8 mouse cellular contexts compared by ENCODE assay signal in genomic region chr17:85800357-85801078, GRCm38 (mm10).
DNase-seq lines count a peak whose midpoint lies in the region; ATAC-seq and TF ChIP-seq lines count a peak whose summit lies in the region.

No protein-coding gene starts in this region.

- peaks cover 13% of the 10 kb centered on the region for H3K4me1 ChIP-seq in kidney, embryonic 16.5 days (ENCODE audit: insufficient read depth, low read length)
- peaks cover 16% of the 10 kb centered on the region for H3K4me1 ChIP-seq in embryonic facial prominence, embryonic 14.5 days (ENCODE audit: control insufficient read depth, insufficient read depth, low read length)
- H3K4me1 ChIP-seq in intestine, embryonic 14.5 days (replicated peaks; ENCODE audit: control insufficient read depth, insufficient read depth, low read length): peaks cover 9% of the 10 kb centered on the region; the same call in 1 of the 2 replicates
- peaks cover 7% of the 10 kb centered on the region; the same call in 1 of the 2 replicates for H3K4me1 ChIP-seq in midbrain, postnatal 0 days (ENCODE audit: insufficient read depth, low read length)

- peak overlapping the region; percentile 54 for H3K4me3 ChIP-seq in kidney, embryonic 16.5 days (ENCODE audit: low read length)
- H3K4me3 ChIP-seq in embryonic facial prominence, embryonic 14.5 days (ENCODE audit: low read depth, low read length): peak overlapping the region; percentile 53
- peak overlapping the region; percentile 34 for H3K4me3 ChIP-seq in intestine, embryonic 14.5 days (ENCODE audit: low read depth, low read length)
- H3K4me3 ChIP-seq in midbrain, postnatal 0 days (ENCODE audit: low read depth, low read length): peak overlapping the region; percentile 36

- WGBS in kidney, embryonic 16.5 days: 2% methylated on average over 44 of the region's 44 CpGs
- WGBS in embryonic facial prominence, embryonic 14.5 days: 10% methylated on average over 33 of the region's 44 CpGs
- WGBS in intestine, embryonic 14.5 days: 3% methylated on average over 43 of the region's 44 CpGs
- 9% methylated on average over 44 of the region's 44 CpGs for WGBS in midbrain, postnatal 0 days

- ATAC-seq in kidney, embryonic 16.5 days (ENCODE audit: low FRiP score, low TSS enrichment): peak; percentile 80
- ATAC-seq in embryonic facial prominence, embryonic 14.5 days (ENCODE audit: low read depth): peak; percentile 42
- ATAC-seq in intestine, embryonic 14.5 days (replicated peaks; ENCODE audit: low FRiP score, low TSS enrichment, low read depth): peak; percentile 53; the same call in 1 of the 2 replicates
- ATAC-seq in midbrain, postnatal 0 days (ENCODE audit: low FRiP score): no peak

- H3K4me2 ChIP-seq in kidney, embryonic 16.5 days (replicated peaks; ENCODE audit: low read depth, low read length): peak overlapping the region; percentile 87
- H3K4me2 ChIP-seq in embryonic facial prominence, embryonic 14.5 days (ENCODE audit: low read depth, low read length): peak overlapping the region; percentile 96
- H3K4me2 ChIP-seq in intestine, embryonic 14.5 days (ENCODE audit: low read length): peak overlapping the region; percentile 72
- H3K4me2 ChIP-seq in midbrain, postnatal 0 days (ENCODE audit: low read depth, low read length, poor library complexity, severe bottlenecking): peak overlapping the region; percentile 65

- H3K9ac ChIP-seq in kidney, embryonic 16.5 days (replicated peaks; ENCODE audit: low read length): peak overlapping the region; percentile 59
- peak overlapping the region; percentile 80 for H3K9ac ChIP-seq in embryonic facial prominence, embryonic 14.5 days (ENCODE audit: low read depth, low read length)
- H3K9ac ChIP-seq in intestine, embryonic 14.5 days (ENCODE audit: low read length): peak overlapping the region; percentile 34; the same call in 1 of the 2 replicates
- H3K9ac ChIP-seq in midbrain, postnatal 0 days (replicated peaks; ENCODE audit: low read length, poor library complexity, severe bottlenecking): no peak overlapping the region

- H3K27ac ChIP-seq in kidney, embryonic 16.5 days (ENCODE audit: low read length): peak overlapping the region; percentile 85
- peak overlapping the region; percentile 90 for H3K27ac ChIP-seq in embryonic facial prominence, embryonic 14.5 days (replicated peaks; ENCODE audit: low read depth, low read length)
- H3K27ac ChIP-seq in intestine, embryonic 14.5 days (ENCODE audit: low read depth): no peak overlapping the region
- no peak overlapping the region for H3K27ac ChIP-seq in midbrain, postnatal 0 days (ENCODE audit: low read depth, low read length)

- TF ChIP-seq CTCF in midbrain, postnatal 0 days (IDR thresholded peaks at IDR 0.05): no peak

- no peaks in the 10 kb centered on the region for H3K36me3 ChIP-seq in kidney, embryonic 16.5 days (ENCODE audit: insufficient read depth, low read length)
- no peaks in the 10 kb centered on the region for H3K36me3 ChIP-seq in embryonic facial prominence, embryonic 14.5 days (ENCODE audit: control insufficient read depth, insufficient read depth, low read length)
- H3K36me3 ChIP-seq in intestine, embryonic 14.5 days (ENCODE audit: control insufficient read depth, insufficient read depth, low read length): no peaks in the 10 kb centered on the region
- no peaks in the 10 kb centered on the region for H3K36me3 ChIP-seq in midbrain, postnatal 0 days (ENCODE audit: insufficient read depth, low read length)

- H3K27me3 ChIP-seq in kidney, embryonic 16.5 days (ENCODE audit: insufficient read depth, low read length): peaks cover 59% of the 10 kb centered on the region
- peaks cover 47% of the 10 kb centered on the region for H3K27me3 ChIP-seq in embryonic facial prominence, embryonic 14.5 days (replicated peaks; ENCODE audit: control insufficient read depth, insufficient read depth, low read length)
- H3K27me3 ChIP-seq in intestine, embryonic 14.5 days (replicated peaks; ENCODE audit: control insufficient read depth, insufficient read depth, low read length): peaks cover 83% of the 10 kb centered on the region
- H3K27me3 ChIP-seq in midbrain, postnatal 0 days (ENCODE audit: insufficient read depth, low read length): peaks cover 52% of the 10 kb centered on the region

- DNase-seq in kidney, postnatal 36 days: no peak
- no peak for DNase-seq in embryonic facial prominence, embryonic 14.5 days (ENCODE audit: low spot score)
- peak; percentile 65 for DNase-seq in intestine, embryonic 14.5 days (ENCODE audit: low spot score)
- no peak for DNase-seq in midbrain, postnatal 0 days (ENCODE audit: low spot score)
- DNase-seq in thymus, postnatal 0 days (ENCODE audit: low spot score): no peak
- DNase-seq in frontal cortex, adult 2 months (ENCODE audit: extremely low spot score in 1 of 2, low spot score in 1 of 2): no peak
- DNase-seq in urinary bladder, postnatal 25 days (ENCODE audit: low spot score): no peak

- H3K9me3 ChIP-seq in kidney, embryonic 16.5 days (ENCODE audit: low read length): no peaks in the 10 kb centered on the region
- no peaks in the 10 kb centered on the region for H3K9me3 ChIP-seq in embryonic facial prominence, embryonic 14.5 days (ENCODE audit: control insufficient read depth, low read length)
- H3K9me3 ChIP-seq in intestine, embryonic 14.5 days (ENCODE audit: control insufficient read depth, low read length): no peaks in the 10 kb centered on the region
- H3K9me3 ChIP-seq in midbrain, postnatal 0 days (ENCODE audit: low read length): no peaks in the 10 kb centered on the region

Comparison
In these comparisons a context has a peak if more than half of its experiments do, and no peak if none do; other contexts are left out.
1. H3K27ac ChIP-seq: peak in kidney, embryonic 16.5 days (single experiment) and embryonic facial prominence, embryonic 14.5 days (single experiment); none in intestine, embryonic 14.5 days (single experiment) and midbrain, postnatal 0 days (single experiment).
2. Peak in every context shown above with its lines, with median percentiles within 50 percentile points of each other: H3K4me2 ChIP-seq and H3K4me3 ChIP-seq.